In the genomic region with DNA sequence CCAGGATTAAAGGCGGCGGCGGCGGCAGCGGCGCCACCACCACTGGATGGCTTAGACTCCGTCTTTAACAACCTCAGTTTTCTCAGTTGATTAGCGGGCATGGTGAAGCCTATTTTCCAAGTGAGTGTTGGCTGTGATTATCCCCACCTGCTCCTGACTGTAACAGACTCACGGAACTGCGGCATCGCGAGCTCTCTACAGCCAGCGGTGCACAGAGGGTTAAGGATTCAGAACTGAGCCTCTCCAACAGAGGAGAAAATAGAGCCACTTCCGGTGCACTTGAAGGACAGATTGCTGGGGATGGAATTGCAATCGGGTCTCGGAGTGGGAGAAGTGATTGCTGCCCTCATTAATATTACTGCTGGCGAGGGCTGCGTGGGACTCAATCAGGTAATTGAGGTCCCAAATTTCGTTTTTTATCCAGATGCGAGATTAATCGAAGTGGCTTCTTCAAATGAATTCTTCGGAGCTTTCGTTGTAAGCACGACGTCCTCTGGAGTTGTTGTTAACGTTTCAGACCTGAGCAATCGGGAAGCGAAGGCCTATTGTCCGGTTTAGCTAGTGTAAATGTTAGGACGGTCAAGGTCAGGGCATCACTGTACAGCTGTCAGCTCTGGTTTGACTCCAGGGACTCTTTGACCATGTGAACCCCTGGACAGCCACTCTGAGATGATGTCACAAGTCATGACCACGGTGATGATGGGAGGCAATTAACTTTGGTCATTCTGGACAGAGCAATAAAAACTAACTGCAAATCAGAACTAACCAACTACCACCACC, we compare ENCODE assay signal across 8 mouse cellular contexts.
DNase-seq lines count a peak whose midpoint lies in the region; ATAC-seq and TF ChIP-seq lines count a peak whose summit lies in the region.

No protein-coding gene starts in this region.

- no peak overlapping the region for H3K27ac ChIP-seq in lung, embryonic 15.5 days
- H3K27ac ChIP-seq in forebrain, embryonic 14.5 days (ENCODE audit: low read depth, low read length), result no peak overlapping the region
- H3K27ac ChIP-seq in limb, embryonic 11.5 days (replicated peaks; ENCODE audit: low read depth, low read length), result no peak overlapping the region
- no peak overlapping the region for H3K27ac ChIP-seq in small intestine, adult 2 months (ENCODE audit: insufficient read depth, low read depth, low read length)

- DNase-seq in lung, postnatal 4 days, result no peak
- peak; percentile 56 for DNase-seq in forebrain, embryonic 14.5 days (ENCODE audit: low spot score)
- DNase-seq in limb, embryonic 11.5 days (ENCODE audit: low spot score), result no peak
- DNase-seq in adrenal gland, postnatal 25 days, result no peak
- DNase-seq in cerebellum, adult 11 months, result no peak

- no peaks in the 10 kb centered on the region for H3K9me3 ChIP-seq in lung, embryonic 15.5 days
- H3K9me3 ChIP-seq in forebrain, embryonic 14.5 days (replicated peaks; ENCODE audit: control insufficient read depth, low read length), result no peaks in the 10 kb centered on the region
- 0 out of 2 replicates have a peak, but pooled peaks cover 2% of the 10 kb centered on the region for H3K9me3 ChIP-seq in limb, embryonic 11.5 days (ENCODE audit: control insufficient read depth, low read length)

- no peaks in the 10 kb centered on the region for H3K27me3 ChIP-seq in lung, embryonic 15.5 days
- H3K27me3 ChIP-seq in forebrain, embryonic 14.5 days (replicated peaks; ENCODE audit: control insufficient read depth, insufficient read depth, low read length), result no peaks in the 10 kb centered on the region
- H3K27me3 ChIP-seq in limb, embryonic 11.5 days (ENCODE audit: control insufficient read depth, insufficient read depth, low read length), result no peaks in the 10 kb centered on the region
- H3K27me3 ChIP-seq in small intestine, adult 2 months (ENCODE audit: control insufficient read depth, insufficient read depth, low read length), result no peaks in the 10 kb centered on the region

- H3K4me2 ChIP-seq in lung, embryonic 15.5 days, result peak overlapping the region; percentile 53
- peak overlapping the region; percentile 27 for H3K4me2 ChIP-seq in forebrain, embryonic 14.5 days (ENCODE audit: low read length)
- H3K4me2 ChIP-seq in limb, embryonic 11.5 days (ENCODE audit: low read depth, severe bottlenecking), result peak overlapping the region; percentile 11

- H3K9ac ChIP-seq in lung, embryonic 15.5 days, result 0 out of 2 replicates have a peak overlapping the region, but pooled peaks have one; percentile 0
- H3K9ac ChIP-seq in forebrain, embryonic 14.5 days (ENCODE audit: low read length), result 0 out of 2 replicates have a peak overlapping the region, but pooled peaks have one; percentile 10
- H3K9ac ChIP-seq in limb, embryonic 11.5 days (ENCODE audit: low read length), result no peak overlapping the region

- peak overlapping the region; percentile 21 for H3K4me3 ChIP-seq in lung, embryonic 15.5 days
- H3K4me3 ChIP-seq in forebrain, embryonic 14.5 days (ENCODE audit: low read depth, low read length), result no peak overlapping the region
- H3K4me3 ChIP-seq in limb, embryonic 11.5 days (ENCODE audit: low read depth, low read length), result no peak overlapping the region
- peak overlapping the region; percentile 27; the same call in 1 of the 2 replicates for H3K4me3 ChIP-seq in small intestine, adult 2 months (ENCODE audit: low read depth, low read length)

- no peak for ATAC-seq in lung, embryonic 15.5 days (ENCODE audit: borderline replicate concordance, extremely low read depth, low FRiP score, low TSS enrichment)
- no peak for ATAC-seq in forebrain, embryonic 14.5 days
- no peak for ATAC-seq in limb, embryonic 11.5 days (ENCODE audit: insufficient number of reproducible peaks, low FRiP score, low TSS enrichment, low read depth)
- ATAC-seq in monocyte, adult 5-6 weeks (replicated peaks; ENCODE audit: insufficient number of reproducible peaks, low FRiP score, low TSS enrichment, poor library complexity, severe bottlenecking), result no peak

- no peak for TF ChIP-seq POLR2A in small intestine, adult 2 months (IDR thresholded peaks at IDR 0.05; ENCODE audit: low read depth, low read length)

- 0 out of 2 replicates have a peak, but pooled peaks cover 7% of the 10 kb centered on the region for H3K4me1 ChIP-seq in lung, embryonic 15.5 days
- no peaks in the 10 kb centered on the region for H3K4me1 ChIP-seq in forebrain, embryonic 14.5 days (ENCODE audit: control insufficient read depth, insufficient read depth, low read length)
- no peaks in the 10 kb centered on the region for H3K4me1 ChIP-seq in limb, embryonic 11.5 days (ENCODE audit: control insufficient read depth, insufficient read depth, low read length)
- H3K4me1 ChIP-seq in small intestine, adult 2 months (ENCODE audit: control insufficient read depth, insufficient read depth, insufficient read length, low read length), result no peaks in the 10 kb centered on the region

- TF ChIP-seq CTCF in small intestine, adult 2 months (IDR thresholded peaks at IDR 0.05; ENCODE audit: extremely low read depth, insufficient read length, insufficient replicate concordance, low read depth, low read length), result no peak

- 39% methylated on average over 31 of the region's 31 CpGs for WGBS in lung, embryonic 15.5 days
- 68% methylated on average over 31 of the region's 31 CpGs for WGBS in forebrain, embryonic 14.5 days
- WGBS in limb, embryonic 11.5 days, result 54% methylated on average over 31 of the region's 31 CpGs
- 50% methylated on average over 31 of the region's 31 CpGs for WGBS in small intestine, adult 2 months

- H3K36me3 ChIP-seq in lung, embryonic 15.5 days, result no peaks in the 10 kb centered on the region
- H3K36me3 ChIP-seq in forebrain, embryonic 14.5 days (ENCODE audit: control insufficient read depth, insufficient read depth, low read length), result no peaks in the 10 kb centered on the region
- no peaks in the 10 kb centered on the region for H3K36me3 ChIP-seq in limb, embryonic 11.5 days (ENCODE audit: control insufficient read depth, insufficient read depth, low read length)
- no peaks in the 10 kb centered on the region for H3K36me3 ChIP-seq in small intestine, adult 2 months (ENCODE audit: control insufficient read depth, insufficient read depth, low read length)

Comparison
In these comparisons a context has a peak if more than half of its experiments do, and no peak if none do; other contexts are left out.
1. H3K4me3 ChIP-seq: peak in lung, embryonic 15.5 days (single experiment) and small intestine, adult 2 months (single experiment); none in forebrain, embryonic 14.5 days (single experiment) and limb, embryonic 11.5 days (single experiment).
2. Peak in every context shown above with its lines, with median percentiles within 50 percentile points of each other: H3K4me2 ChIP-seq.